Mouse (Mus musculus) MEL (cell line): ENCODE measurements around the gene Mrpl37. TPM values are rescaled to one million over a fixed set of nuclear protein-coding genes. Genes with fewer than 3 reads are reported as not detected.
A peak's percentile ranks its signal among the peaks of the same experiment; 100 is the strongest.

Source experiments
- DNase-seq: peaks from one replicate; pipeline ENCODE4 v3.0.0; 2011; ENCODE audit warnings: low read depth, low spot score
- H3K27ac ChIP-seq: 2 replicates; pipeline ENCODE4 v1.5.1; 2012; ENCODE audit warnings: low read depth, mild to moderate bottlenecking, control low read depth, low read length, moderate library complexity; ENCODE audit not compliant: control insufficient read depth
- H3K27me3 ChIP-seq, 2 experiments: fragments of 150-350 bp in 1 of 2; sonication (generic) in 1 of 2; 2 replicates each; pipeline ENCODE4 v1.6.1; 2012; ENCODE audit warnings: low read length in 2 of 2, mild to moderate bottlenecking in 2 of 2, improper control_type of control experiment in 1 of 2, moderate library complexity in 1 of 2; ENCODE audit not compliant: insufficient read depth in 2 of 2, control insufficient read depth in 1 of 2
- H3K36me3 ChIP-seq, 2 experiments: 2 replicates each; pipeline ENCODE4 v1.6.1; 2012 to 2014; ENCODE audit warnings: low read length in 2 of 2, improper control_type of control experiment in 1 of 2, inconsistent platforms in 1 of 2, mild to moderate bottlenecking in 1 of 2; ENCODE audit not compliant: insufficient read depth in 2 of 2, control insufficient read depth in 1 of 2
- H3K4me1 ChIP-seq, 2 experiments: fragments of 150-350 bp in 1 of 2; sonication (generic) in 1 of 2; 2 replicates each; pipeline ENCODE4 v1.6.1; 2012; ENCODE audit warnings: low read length in 2 of 2, improper control_type of control experiment in 1 of 2, mild to moderate bottlenecking in 1 of 2; ENCODE audit not compliant: insufficient read depth in 2 of 2, control insufficient read depth in 1 of 2
- H3K4me3 ChIP-seq, 2 experiments: fragments of 150-350 bp in 1 of 2; sonication (generic) in 1 of 2; 2 replicates each; pipeline ENCODE4 v1.5.1; 2012; ENCODE audit warnings: low read depth in 2 of 2, low read length in 2 of 2, mild to moderate bottlenecking in 2 of 2, moderate library complexity in 2 of 2, control low read depth in 1 of 2, improper control_type of control experiment in 1 of 2; ENCODE audit not compliant: control insufficient read depth in 1 of 2, insufficient read depth in 1 of 2
- H3K79me2 ChIP-seq: 2 replicates; pipeline ENCODE4 v1.6.1; 2012; ENCODE audit warnings: mild to moderate bottlenecking, low read length, moderate library complexity; ENCODE audit not compliant: control insufficient read depth, poor library complexity, insufficient read depth
- H3K9ac ChIP-seq: 2 replicates; pipeline ENCODE4 v1.6.1; 2012; ENCODE audit warnings: low read depth, mild to moderate bottlenecking, control low read depth, low read length, moderate library complexity; ENCODE audit not compliant: control insufficient read depth, poor library complexity, severe bottlenecking
- H3K9me3 ChIP-seq: fragments of 150-350 bp; sonication (generic); replicated peaks from 2 replicates; pipeline ENCODE4 v1.6.1; 2012; ENCODE audit warnings: mild to moderate bottlenecking, low read length, improper control_type of control experiment, moderate library complexity; ENCODE audit not compliant: insufficient read depth
- CHD1 ChIP-seq: IDR thresholded peaks from 2 replicates; pipeline ENCODE4 v1.6.1; 2012; ENCODE audit warnings: low read depth, mild to moderate bottlenecking, inconsistent platforms, low read length, improper control_type of control experiment
- E2F4 ChIP-seq: IDR thresholded peaks from 2 replicates; pipeline ENCODE4 v1.6.1; 2011; ENCODE audit warnings: low read depth, low read length, improper control_type of control experiment, borderline replicate concordance
- ELF1 ChIP-seq: IDR thresholded peaks from 2 replicates; pipeline ENCODE4 v1.6.1; 2014; ENCODE audit warnings: low read depth, mild to moderate bottlenecking, inconsistent platforms, low read length, improper control_type of control experiment, moderate library complexity
- EP300 ChIP-seq, 2 experiments: IDR thresholded peaks; 2 replicates each; pipeline ENCODE4 v1.6.1; 2011; ENCODE audit warnings: improper control_type of control experiment in 2 of 2, low read length in 2 of 2, low read depth in 1 of 2, mild to moderate bottlenecking in 1 of 2
- ETS1 ChIP-seq: IDR thresholded peaks from 2 replicates; pipeline ENCODE4 v1.6.1; 2012; ENCODE audit warnings: low read depth, mild to moderate bottlenecking, inconsistent platforms, low read length, improper control_type of control experiment, moderate library complexity
- GATA1 ChIP-seq: IDR thresholded peaks from 2 replicates; pipeline ENCODE4 v1.6.1; 2011; ENCODE audit warnings: low read depth, low read length, improper control_type of control experiment
- HCFC1 ChIP-seq: IDR thresholded peaks from 2 replicates; pipeline ENCODE4 v1.6.1; 2012; ENCODE audit warnings: low read depth, mild to moderate bottlenecking, inconsistent platforms, low read length, improper control_type of control experiment, moderate library complexity
- MAFK ChIP-seq: IDR thresholded peaks from 2 replicates; pipeline ENCODE4 v1.6.1; 2011; ENCODE audit warnings: low read depth, mild to moderate bottlenecking, low read length, improper control_type of control experiment, borderline replicate concordance
- MAX ChIP-seq: IDR thresholded peaks from 2 replicates; pipeline ENCODE4 v1.6.1; 2011; ENCODE audit warnings: low read length, improper control_type of control experiment
- MAZ ChIP-seq: IDR thresholded peaks from 2 replicates; pipeline ENCODE4 v1.6.1; 2012; ENCODE audit warnings: low read depth, mild to moderate bottlenecking, inconsistent platforms, low read length, improper control_type of control experiment
- MEF2A ChIP-seq: IDR thresholded peaks from 2 replicates; pipeline ENCODE4 v1.6.1; 2014; ENCODE audit warnings: low read depth, mild to moderate bottlenecking, inconsistent platforms, low read length, improper control_type of control experiment; ENCODE audit not compliant: poor library complexity, insufficient replicate concordance, severe bottlenecking; ENCODE audit errors: extremely low read depth
- MXI1 ChIP-seq: IDR thresholded peaks from 2 replicates; pipeline ENCODE4 v1.6.1; 2011; ENCODE audit warnings: mild to moderate bottlenecking, low read depth, low read length, improper control_type of control experiment
- MYB ChIP-seq: IDR thresholded peaks from 2 replicates; pipeline ENCODE4 v1.6.1; 2011; ENCODE audit warnings: mild to moderate bottlenecking, low read depth, low read length, improper control_type of control experiment
- NRF1 ChIP-seq: IDR thresholded peaks from 2 replicates; pipeline ENCODE4 v1.6.1; 2014; ENCODE audit warnings: low read depth, mild to moderate bottlenecking, inconsistent platforms, low read length, improper control_type of control experiment, moderate library complexity; ENCODE audit not compliant: poor library complexity, insufficient read depth, severe bottlenecking
- POLR2AphosphoS2 ChIP-seq: IDR thresholded peaks from 2 replicates; pipeline ENCODE4 v1.6.1; 2011; ENCODE audit warnings: low read length, improper control_type of control experiment
- RAD21 ChIP-seq: IDR thresholded peaks from 2 replicates; pipeline ENCODE4 v1.6.1; 2011; ENCODE audit warnings: mild to moderate bottlenecking, low read depth, low read length, improper control_type of control experiment
- SIN3A ChIP-seq: IDR thresholded peaks from 2 replicates; pipeline ENCODE4 v1.6.1; 2012; ENCODE audit warnings: low read length, improper control_type of control experiment, inconsistent platforms
- TAL1 ChIP-seq: IDR thresholded peaks from 2 replicates; pipeline ENCODE4 v1.6.1; 2012; ENCODE audit warnings: mild to moderate bottlenecking, inconsistent platforms, low read length, moderate library complexity, mixed read lengths
- TBP ChIP-seq: IDR thresholded peaks from 2 replicates; pipeline ENCODE4 v1.8.0; 2011; ENCODE audit warnings: low read depth, low read length, improper control_type of control experiment
- UBTF ChIP-seq: IDR thresholded peaks from 2 replicates; pipeline ENCODE4 v1.6.1; 2012; ENCODE audit warnings: low read depth, mild to moderate bottlenecking, inconsistent platforms, low read length, improper control_type of control experiment, moderate library complexity, borderline replicate concordance; ENCODE audit not compliant: insufficient read depth
- ZC3H11A ChIP-seq: IDR thresholded peaks from 2 replicates; pipeline ENCODE4 v1.6.1; 2012; ENCODE audit warnings: low read depth, mild to moderate bottlenecking, inconsistent platforms, low read length, improper control_type of control experiment
- polyA plus RNA-seq, 2 experiments: library from polyadenylated mRNA; stranded (reverse) in 1 of 2; unstranded in 1 of 2; fragments of >175 nt in 1 of 2; fragments of >200 nt in 1 of 2; gene quantifications; 2 replicates each; pipeline versions ENCODE4 v1.2.1 to v1.2.4; 2012; ENCODE audit warnings: low replicate concordance in 2 of 2, low read depth in 1 of 2; ENCODE audit not compliant: insufficient read length in 2 of 2, insufficient read depth in 1 of 2, missing spikeins in 1 of 2
- total RNA-seq: library from RNA; depleted of rRNA; stranded (reverse); fragments of 300-350 nt; gene quantifications from 2 replicates; pipeline ENCODE4 v1.2.3, GENCODE M21; 2012

The Mrpl37 gene
- total and polyA plus RNA-seq, 3 experiments = 73.1 to 423 (median 153) TPM

DNA sequence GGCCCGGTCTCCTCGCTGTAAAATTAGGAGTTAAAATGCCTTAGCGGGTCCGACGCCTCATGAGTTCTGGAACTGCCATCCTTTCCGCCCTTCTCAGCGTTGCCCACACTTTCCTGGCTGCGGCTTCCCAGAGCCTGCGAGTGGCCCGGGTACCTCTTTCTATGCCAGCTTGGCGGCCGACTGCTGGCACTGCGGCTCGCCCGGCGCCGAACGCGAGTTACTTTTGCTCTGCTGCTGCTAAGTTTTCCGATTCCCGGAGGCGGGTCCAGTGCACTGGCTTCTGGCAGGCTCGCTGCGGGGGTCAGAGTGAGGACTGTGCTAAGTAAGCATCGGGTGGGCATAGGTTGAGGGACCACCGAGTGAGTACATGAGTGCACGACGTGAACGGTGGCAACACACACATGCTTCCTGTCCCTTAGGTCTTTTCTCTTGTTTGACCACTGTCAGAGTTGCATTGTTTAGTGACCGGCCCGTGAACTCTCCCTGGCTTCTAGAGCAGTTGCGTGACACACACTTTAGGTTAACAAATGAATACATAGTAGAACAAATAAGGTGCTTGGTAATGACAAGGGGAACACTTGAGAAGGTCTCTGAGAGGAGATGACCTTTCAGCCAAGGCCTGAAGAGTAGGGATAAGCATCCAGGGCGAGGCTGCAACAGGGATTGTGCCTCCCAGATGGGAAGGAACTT is 628 bp upstream of the Mrpl37 start:
- Histone ChIP-seq H3K27ac (peak overlapping the region; percentile 33; the same call in 1 of the 2 replicates), H3K27me3 (no peaks in the 10 kb centered on the region)
- no peak for DNase-seq

DNA sequence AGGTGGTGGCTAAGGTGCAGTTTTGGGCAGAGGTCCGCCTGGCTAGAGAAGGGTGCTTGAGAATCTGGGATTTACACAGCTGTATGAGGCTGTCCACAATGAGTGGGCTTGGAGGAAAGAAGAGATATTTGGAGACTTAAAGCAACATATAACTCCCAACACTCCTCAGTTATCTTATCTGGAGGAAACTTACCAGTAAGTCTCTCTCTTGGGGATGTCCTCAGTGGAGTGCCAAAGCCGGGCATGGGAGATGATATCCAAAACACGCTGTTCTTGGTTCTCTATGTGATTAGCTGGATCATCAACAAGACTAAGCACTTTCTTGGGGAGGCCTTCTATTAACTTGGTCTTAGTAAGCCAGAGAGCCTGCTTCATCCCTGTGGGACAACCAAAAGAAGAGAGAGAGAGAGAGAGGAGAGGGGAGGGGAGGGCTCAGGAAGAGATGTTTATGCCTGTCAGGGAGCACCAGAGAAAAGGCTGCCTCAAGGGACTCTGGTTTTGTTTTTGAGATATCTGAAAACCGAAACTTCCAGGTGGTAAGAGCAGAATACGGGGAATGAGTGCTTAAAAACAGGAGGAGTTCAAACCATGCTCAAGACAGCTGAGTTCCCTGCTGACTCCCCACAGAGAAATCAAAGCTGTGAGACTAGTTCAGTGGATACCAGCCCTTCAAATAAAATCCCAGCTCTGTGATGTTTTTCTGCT is 2.1 kb downstream of the Mrpl37 start:
- Histone ChIP-seq H3K36me3 (peaks cover 2 to 45% of the 10 kb centered on the region in 2 experiments; a peak in 3 of 4 replicates), H3K27me3 (no peaks in the 10 kb centered on the region), H3K9me3 (no peaks in the 10 kb centered on the region), H3K4me3 (no peak overlapping the region), H3K27ac (peak overlapping the region; percentile 26), H3K9ac (no peak overlapping the region), H3K79me2 (peaks cover 15% of the 10 kb centered on the region), H3K4me1 (peaks cover 26 to 47% of the 10 kb centered on the region in 2 experiments)
- no peak for DNase-seq
- TF ChIP-seq HCFC1 (no peak), MAZ (no peak), EP300 (IDR thresholded peaks at IDR 0.05; ENCODE audit: low read depth in 1 of 2, low read length in 2 of 2) (peak; percentile 40 to 63; a peak in 3 of 4 replicates), ETS1 (0 out of 2 replicates have a peak, but pooled peaks have one; percentile 20), SIN3A (0 out of 2 replicates have a peak, but pooled peaks have one; percentile 26), GATA1 (peak; percentile 69)

More for the DNA sequence above, 628 bp upstream of the Mrpl37 start:
- Histone ChIP-seq H3K79me2 (peaks cover 15% of the 10 kb centered on the region), H3K4me1 (peaks cover 19 to 36% of the 10 kb centered on the region in 2 experiments), H3K4me3 (peak overlapping the region; percentile 79 to 82), H3K9ac (peak overlapping the region; percentile 82), H3K36me3 (peaks cover 0 to 34% of the 10 kb centered on the region in 2 experiments; a peak in 2 of 4 replicates), H3K9me3 (no peaks in the 10 kb centered on the region)
- no peak for TF ChIP-seq GATA1
- TF ChIP-seq MAX = no peak

DNA sequence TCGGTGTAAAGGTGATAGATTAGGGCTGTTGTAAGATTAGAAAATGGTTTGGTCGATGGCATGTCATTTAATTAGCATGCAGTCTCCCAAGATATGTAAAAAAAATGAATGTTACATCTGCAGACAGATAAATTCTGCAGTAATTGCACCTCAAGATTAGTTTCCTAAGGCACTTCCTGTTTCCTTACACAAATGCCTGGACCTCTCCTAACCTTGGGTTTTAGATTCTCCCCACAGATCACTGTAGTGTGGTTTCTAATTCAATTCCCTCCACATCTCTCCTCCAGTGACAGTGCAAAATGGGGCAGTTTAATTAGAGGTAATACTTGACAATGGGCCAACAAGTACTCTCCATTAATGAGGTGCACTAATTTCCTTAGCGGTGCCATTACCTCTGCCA is 3.5 kb downstream of the Mrpl37 start:
- H3K9me3 ChIP-seq = no peaks in the 10 kb centered on the region
- no peak overlapping the region for H3K9ac ChIP-seq
- H3K27me3 ChIP-seq = no peaks in the 10 kb centered on the region
- DNase-seq = peak; percentile 66
- peaks cover 15% of the 10 kb centered on the region for H3K79me2 ChIP-seq
- peaks cover 2 to 45% of the 10 kb centered on the region in 2 experiments; a peak in 3 of 4 replicates for H3K36me3 ChIP-seq
- peak overlapping the region; percentile 48 for H3K27ac ChIP-seq
- H3K4me1 ChIP-seq = peaks cover 26 to 47% of the 10 kb centered on the region in 2 experiments
- no peak overlapping the region for H3K4me3 ChIP-seq
- TF ChIP-seq GATA1 (peak; percentile 86), HCFC1 (no peak), ZC3H11A (no peak), RAD21 (no peak), MAZ (no peak), TBP (0 out of 2 replicates have a peak, but pooled peaks have one; percentile 8), MAX (no peak), SIN3A (peak; percentile 56; the same call in 1 of the 2 replicates), MEF2A (no peak), MAFK (no peak), MXI1 (peak; percentile 63), POLR2AphosphoS2 (no peak), CHD1 (no peak), NRF1 (no peak), ELF1 (peak; percentile 79), TAL1 (peak; percentile 36; the same call in 1 of the 2 replicates), UBTF (no peak), E2F4 (no peak), MYB (no peak)
